Mouse (Mus musculus) lung, embryonic 15.5 days (tissue): ENCODE measurements at regions not wholly inside any gene's neighbourhood (a gene's known extent, or its start where the extent isn't known, plus 50 kb on each side); places are given as distances from the start of the nearest gene placed in this dataset.

Experiments used
- ATAC-seq: fragments of 200-750 bp; cut with Nextera tagmentation; 2 replicates; pipeline ENCODE4 v1.8.0; 2017; ENCODE audit warnings: moderate number of reproducible peaks, borderline replicate concordance; ENCODE audit not compliant: low FRiP score, low TSS enrichment; ENCODE audit errors: extremely low read depth
- H3K27ac ChIP-seq: fragments of 300-500 bp; sonication (generic); 2 replicates; pipeline ENCODE4 v1.5.1; 2015; ENCODE audit warnings: moderate library complexity, mild to moderate bottlenecking, inconsistent platforms
- H3K27me3 ChIP-seq: fragments of 300-500 bp; sonication (generic); 2 replicates; pipeline ENCODE4 v1.6.1; 2015; ENCODE audit warnings: inconsistent platforms
- H3K36me3 ChIP-seq: fragments of 300-500 bp; sonication (generic); 2 replicates; pipeline ENCODE4 v1.6.1; 2015; ENCODE audit warnings: inconsistent platforms
- H3K4me1 ChIP-seq: fragments of 300-500 bp; sonication (generic); 2 replicates; pipeline ENCODE4 v1.6.1; 2015; ENCODE audit warnings: inconsistent platforms
- H3K4me2 ChIP-seq: fragments of 300-500 bp; sonication (generic); 2 replicates; pipeline ENCODE4 v1.6.1; 2015; ENCODE audit warnings: inconsistent platforms, mild to moderate bottlenecking, moderate library complexity
- H3K4me3 ChIP-seq: fragments of 300-500 bp; sonication (generic); 2 replicates; pipeline ENCODE4 v1.5.1; 2015; ENCODE audit warnings: mild to moderate bottlenecking, inconsistent platforms
- H3K9ac ChIP-seq: fragments of 300-500 bp; sonication (generic); 2 replicates; pipeline ENCODE4 v1.6.1; 2015; ENCODE audit warnings: inconsistent platforms
- H3K9me3 ChIP-seq: fragments of 300-500 bp; sonication (generic); 2 replicates; pipeline ENCODE4 v1.6.1; 2016; ENCODE audit warnings: inconsistent platforms
- WGBS: fragments of 180-500 bp; shearing (Covaris S2); methylation state at CpG from one replicate; pipeline ENCODE4 v1.1.7; 2015; 5-methylcytosine and 5-hydroxymethylcytosine counted together

- H3K9me3 ChIP-seq, result no peaks in the 10 kb centered on the region
- no peak overlapping the region for H3K9ac ChIP-seq
- 30% methylated on average over 10 of the region's 10 CpGs for WGBS
- no peak overlapping the region for H3K27ac ChIP-seq
- H3K4me1 ChIP-seq, result peaks cover 29% of the 10 kb centered on the region
- H3K4me2 ChIP-seq, result no peak overlapping the region
- no peaks in the 10 kb centered on the region for H3K36me3 ChIP-seq
- H3K4me3 ChIP-seq, result no peak overlapping the region
- H3K27me3 ChIP-seq, result no peaks in the 10 kb centered on the region
- no peak for ATAC-seq
Observed at GRCm38 (mm10) chr2:116983821-116984351, 105.4 kb downstream of the Tmco5 start.

GRCm38 (mm10) chr2:116984597-116984996 lies 106.1 kb downstream of the Tmco5 start:
- 63% methylated on average over 3 of the region's 3 CpGs for WGBS
- Histone ChIP-seq H3K4me1 (peaks cover 23% of the 10 kb centered on the region), H3K27ac (no peak overlapping the region), H3K27me3 (no peaks in the 10 kb centered on the region), H3K4me3 (no peak overlapping the region), H3K9me3 (no peaks in the 10 kb centered on the region), H3K36me3 (no peaks in the 10 kb centered on the region), H3K9ac (no peak overlapping the region), H3K4me2 (no peak overlapping the region)
- ATAC-seq, result no peak

GRCm38 (mm10) chr2:116985549-116985948 lies 107.1 kb downstream of the Tmco5 start:
- H3K36me3 ChIP-seq, result no peaks in the 10 kb centered on the region
- WGBS, result 35% methylated on average over 5 of the region's 5 CpGs
- peaks cover 14% of the 10 kb centered on the region for H3K4me1 ChIP-seq
- ATAC-seq, result no peak
- no peak overlapping the region for H3K4me3 ChIP-seq
- H3K27ac ChIP-seq, result no peak overlapping the region
- H3K4me2 ChIP-seq, result no peak overlapping the region
- H3K27me3 ChIP-seq, result no peaks in the 10 kb centered on the region
- no peaks in the 10 kb centered on the region for H3K9me3 ChIP-seq
- H3K9ac ChIP-seq, result no peak overlapping the region

GRCm38 (mm10) chr2:116988953-116989674 lies 110.6 kb downstream of the Tmco5 start:
- H3K4me3 ChIP-seq, result no peak overlapping the region
- WGBS, result 87% methylated on average over 8 of the region's 8 CpGs
- no peak overlapping the region for H3K27ac ChIP-seq
- H3K36me3 ChIP-seq, result no peaks in the 10 kb centered on the region
- H3K4me1 ChIP-seq, result peaks cover under 1% of the 10 kb centered on the region; the same call in 1 of the 2 replicates
- H3K4me2 ChIP-seq, result no peak overlapping the region
- no peaks in the 10 kb centered on the region for H3K9me3 ChIP-seq
- H3K27me3 ChIP-seq, result no peaks in the 10 kb centered on the region
- no peak overlapping the region for H3K9ac ChIP-seq
- no peak for ATAC-seq

GRCm38 (mm10) chr2:116990106-116990505 lies 111.6 kb downstream of the Tmco5 start:
- no peak overlapping the region for H3K9ac ChIP-seq
- 87% methylated on average over 1 of the region's 1 CpGs for WGBS
- no peak overlapping the region for H3K4me2 ChIP-seq
- no peak overlapping the region for H3K27ac ChIP-seq
- no peaks in the 10 kb centered on the region for H3K9me3 ChIP-seq
- H3K4me1 ChIP-seq, result no peaks in the 10 kb centered on the region
- H3K27me3 ChIP-seq, result no peaks in the 10 kb centered on the region
- ATAC-seq, result no peak
- no peaks in the 10 kb centered on the region for H3K36me3 ChIP-seq
- H3K4me3 ChIP-seq, result no peak overlapping the region

GRCm38 (mm10) chr2:116991561-116992042 lies 113.1 kb downstream of the Tmco5 start:
- 70% methylated on average over 6 of the region's 6 CpGs for WGBS
- H3K27ac ChIP-seq, result no peak overlapping the region
- H3K4me1 ChIP-seq, result no peaks in the 10 kb centered on the region
- no peak overlapping the region for H3K9ac ChIP-seq
- H3K9me3 ChIP-seq, result no peaks in the 10 kb centered on the region
- no peaks in the 10 kb centered on the region for H3K36me3 ChIP-seq
- no peak for ATAC-seq
- no peak overlapping the region for H3K4me2 ChIP-seq
- H3K4me3 ChIP-seq, result no peak overlapping the region
- no peaks in the 10 kb centered on the region for H3K27me3 ChIP-seq

- Histone ChIP-seq H3K4me3 (no peak overlapping the region), H3K4me1 (no peaks in the 10 kb centered on the region), H3K9me3 (no peaks in the 10 kb centered on the region), H3K36me3 (no peaks in the 10 kb centered on the region), H3K27ac (no peak overlapping the region), H3K9ac (no peak overlapping the region), H3K27me3 (no peaks in the 10 kb centered on the region), H3K4me2 (no peak overlapping the region)
- 52% methylated on average over 4 of the region's 4 CpGs for WGBS
- ATAC-seq, result no peak
Observed at GRCm38 (mm10) chr2:116993724-116994123, 115.2 kb downstream of the Tmco5 start.

- Histone ChIP-seq H3K4me3 (no peak overlapping the region), H3K9ac (no peak overlapping the region), H3K4me1 (no peaks in the 10 kb centered on the region), H3K9me3 (no peaks in the 10 kb centered on the region), H3K36me3 (no peaks in the 10 kb centered on the region), H3K27ac (no peak overlapping the region), H3K27me3 (no peaks in the 10 kb centered on the region), H3K4me2 (no peak overlapping the region)
- ATAC-seq, result no peak
- 80% methylated on average over 6 of the region's 6 CpGs for whole genome bisulfite sequencing
Observed at GRCm38 (mm10) chr2:116996302-116996701, 117.8 kb downstream of the Tmco5 start.

GRCm38 (mm10) chr2:116998822-116999221 lies 120.3 kb downstream of the Tmco5 start:
- no peaks in the 10 kb centered on the region for H3K36me3 ChIP-seq
- 73% methylated on average over 1 of the region's 1 CpGs for WGBS
- ATAC-seq, result no peak
- H3K4me2 ChIP-seq, result no peak overlapping the region
- no peaks in the 10 kb centered on the region for H3K4me1 ChIP-seq
- no peaks in the 10 kb centered on the region for H3K9me3 ChIP-seq
- no peak overlapping the region for H3K9ac ChIP-seq
- no peak overlapping the region for H3K4me3 ChIP-seq
- H3K27ac ChIP-seq, result no peak overlapping the region
- no peaks in the 10 kb centered on the region for H3K27me3 ChIP-seq

GRCm38 (mm10) chr2:116999592-116999991 lies 121.1 kb downstream of the Tmco5 start:
- Histone ChIP-seq H3K4me3 (no peak overlapping the region), H3K27ac (no peak overlapping the region), H3K4me1 (no peaks in the 10 kb centered on the region), H3K27me3 (no peaks in the 10 kb centered on the region), H3K9me3 (no peaks in the 10 kb centered on the region), H3K4me2 (no peak overlapping the region), H3K9ac (no peak overlapping the region), H3K36me3 (no peaks in the 10 kb centered on the region)
- no peak for ATAC-seq
- WGBS, result 74% methylated on average over 5 of the region's 5 CpGs

GRCm38 (mm10) chr2:117003976-117004375 lies 117.2 kb upstream of the Spred1 start:
- H3K4me1 ChIP-seq, result no peaks in the 10 kb centered on the region
- no peak overlapping the region for H3K4me2 ChIP-seq
- H3K9ac ChIP-seq, result no peak overlapping the region
- H3K9me3 ChIP-seq, result no peaks in the 10 kb centered on the region
- no peak overlapping the region for H3K4me3 ChIP-seq
- 90% methylated on average over 2 of the region's 2 CpGs for WGBS
- no peak for ATAC-seq
- H3K36me3 ChIP-seq, result no peaks in the 10 kb centered on the region
- H3K27ac ChIP-seq, result no peak overlapping the region
- H3K27me3 ChIP-seq, result no peaks in the 10 kb centered on the region

- WGBS, result 75% methylated on average over 2 of the region's 2 CpGs
- H3K9me3 ChIP-seq, result no peaks in the 10 kb centered on the region
- H3K27ac ChIP-seq, result no peak overlapping the region
- no peaks in the 10 kb centered on the region for H3K27me3 ChIP-seq
- H3K4me1 ChIP-seq, result no peaks in the 10 kb centered on the region
- H3K4me3 ChIP-seq, result no peak overlapping the region
- H3K36me3 ChIP-seq, result no peaks in the 10 kb centered on the region
- H3K4me2 ChIP-seq, result no peak overlapping the region
- H3K9ac ChIP-seq, result no peak overlapping the region
- ATAC-seq, result no peak
Observed at GRCm38 (mm10) chr2:117006846-117007245, 114.3 kb upstream of the Spred1 start.
